Mouse (Mus musculus) embryonic fibroblast, embryonic 13.5 days (primary cell): ENCODE results near the gene Pdik1l. TPM values are rescaled to one million over a fixed set of nuclear protein-coding genes. Genes with fewer than 3 reads are reported as not detected.

Experiments used
- H3K27ac ChIP-seq: 2 replicates; pipeline ENCODE4 v1.5.1; 2012; ENCODE audit warnings: low read length, control low read depth, inconsistent platforms; ENCODE audit not compliant: insufficient read depth
- H3K4me1 ChIP-seq: 2 replicates; pipeline ENCODE4 v1.6.1; 2011; ENCODE audit warnings: low read length; ENCODE audit not compliant: control insufficient read depth, insufficient read depth
- H3K4me3 ChIP-seq: 2 replicates; pipeline ENCODE4 v1.5.1; 2011; ENCODE audit warnings: mild to moderate bottlenecking, control low read depth, low read length; ENCODE audit not compliant: insufficient read depth
- CTCF ChIP-seq: IDR thresholded peaks from 2 replicates; pipeline ENCODE4 v1.5.1; 2011; ENCODE audit warnings: mild to moderate bottlenecking, control low read depth, low read length, moderate library complexity, borderline replicate concordance; ENCODE audit not compliant: insufficient read depth
- POLR2A ChIP-seq: IDR thresholded peaks from 2 replicates; pipeline ENCODE4 v1.6.1; 2011; ENCODE audit warnings: low read depth, mild to moderate bottlenecking, control low read depth, low read length, moderate library complexity
- polyA plus RNA-seq: library from polyadenylated mRNA; stranded (reverse); fragments of >200 nt; gene quantifications from 2 replicates; pipeline ENCODE4 v1.2.4, GENCODE M21; 2011; ENCODE audit warnings: low read depth; ENCODE audit not compliant: missing spikeins, insufficient read length

The Pdik1l gene
- polyA plus RNA-seq, 1 experiment, result 10.3 TPM

- TF ChIP-seq POLR2A (no peak), CTCF (no peak)
- Histone ChIP-seq H3K27ac (no peak within 1 kb of the TSS), H3K4me1 (no peaks in the 10 kb centered on the region), H3K4me3 (no peak within 1 kb of the TSS)
Observed at GRCm38 (mm10) chr4:134314876-134315275, 27.2 kb upstream of the Pdik1l start, which contains the start of gene Trim63. Gene Trim63, plus strand, starts transcription at chr4:134315120.

GRCm38 (mm10) chr4:134314081-134314655 lies 26.5 kb upstream of the Pdik1l start:
- Histone ChIP-seq H3K4me1 (no peaks in the 10 kb centered on the region), H3K4me3 (no peak overlapping the region), H3K27ac (no peak overlapping the region)
- TF ChIP-seq POLR2A, result no peak
- no peak for TF ChIP-seq CTCF

- H3K4me3 ChIP-seq, result no peak overlapping the region
- TF ChIP-seq POLR2A (no peak), CTCF (no peak)
- no peak overlapping the region for H3K27ac ChIP-seq
- H3K4me1 ChIP-seq, result no peaks in the 10 kb centered on the region
Observed at GRCm38 (mm10) chr4:134312901-134313300, 25.2 kb upstream of the Pdik1l start.

- Histone ChIP-seq H3K27ac (no peak overlapping the region), H3K4me3 (no peak overlapping the region), H3K4me1 (no peaks in the 10 kb centered on the region)
- no peak for TF ChIP-seq POLR2A
- no peak for TF ChIP-seq CTCF
Observed at GRCm38 (mm10) chr4:134312341-134312740, 24.6 kb upstream of the Pdik1l start.

GRCm38 (mm10) chr4:134311784-134312183 lies 24.1 kb upstream of the Pdik1l start:
- TF ChIP-seq CTCF, result no peak
- no peak for TF ChIP-seq POLR2A
- Histone ChIP-seq H3K4me3 (no peak overlapping the region), H3K4me1 (no peaks in the 10 kb centered on the region), H3K27ac (no peak overlapping the region)

- TF ChIP-seq CTCF (no peak), POLR2A (no peak)
- no peak overlapping the region for H3K4me3 ChIP-seq
Observed at GRCm38 (mm10) chr4:134310656-134311055, 23.0 kb upstream of the Pdik1l start.

GRCm38 (mm10) chr4:134310106-134310505 lies 22.4 kb upstream of the Pdik1l start:
- no peak overlapping the region for H3K4me3 ChIP-seq
- TF ChIP-seq CTCF (no peak), POLR2A (no peak)
- no peak overlapping the region for H3K27ac ChIP-seq
- H3K4me1 ChIP-seq, result no peaks in the 10 kb centered on the region

More at GRCm38 (mm10) chr4:134310656-134311055, 23.0 kb upstream of the Pdik1l start:
- Histone ChIP-seq H3K27ac (no peak overlapping the region), H3K4me1 (no peaks in the 10 kb centered on the region)

GRCm38 (mm10) chr4:134307367-134308072 lies 19.8 kb upstream of the Pdik1l start:
- H3K27ac ChIP-seq, result no peak overlapping the region

GRCm38 (mm10) chr4:134306963-134307362 lies 19.3 kb upstream of the Pdik1l start:
- TF ChIP-seq POLR2A, result no peak
- no peak for TF ChIP-seq CTCF
- H3K4me3 ChIP-seq, result no peak overlapping the region
- no peaks in the 10 kb centered on the region for H3K4me1 ChIP-seq
- no peak overlapping the region for H3K27ac ChIP-seq

More at GRCm38 (mm10) chr4:134307367-134308072, 19.8 kb upstream of the Pdik1l start:
- Histone ChIP-seq H3K4me3 (no peak overlapping the region), H3K4me1 (no peaks in the 10 kb centered on the region)
- TF ChIP-seq CTCF (no peak), POLR2A (no peak)

GRCm38 (mm10) chr4:134302084-134302483 lies 14.4 kb upstream of the Pdik1l start:
- Histone ChIP-seq H3K4me3 (no peak overlapping the region), H3K4me1 (no peaks in the 10 kb centered on the region), H3K27ac (no peak overlapping the region)
- TF ChIP-seq CTCF, result no peak
- TF ChIP-seq POLR2A, result no peak
